Mouse (Mus musculus) midbrain, embryonic 13.5 days (tissue): ENCODE measurements at regions not wholly inside any gene's neighbourhood (a gene's known extent, or its start where the extent isn't known, plus 50 kb on each side); places are given as distances from the start of the nearest gene placed in this dataset.
"Not testable (repeated sequence)": the region's sequence is repeated elsewhere in the genome, so short reads cannot be mapped to it uniquely, and the experiment has no call there.

Experiments used
- ATAC-seq: fragments of 200-750 bp; cut with Nextera tagmentation; 2 replicates; pipeline ENCODE4 v1.8.0; 2017; ENCODE audit warnings: mild to moderate bottlenecking, moderate TSS enrichment, moderate library complexity
- H3K27ac ChIP-seq: fragments of 300-500 bp; sonication (generic); 2 replicates; pipeline ENCODE4 v1.5.1; 2015; ENCODE audit warnings: inconsistent platforms, mild to moderate bottlenecking, moderate library complexity
- H3K27me3 ChIP-seq: fragments of 300-500 bp; sonication (generic); 2 replicates; pipeline ENCODE4 v1.6.1; 2015; ENCODE audit warnings: mild to moderate bottlenecking, inconsistent platforms
- H3K36me3 ChIP-seq: fragments of 300-500 bp; sonication (generic); 2 replicates; pipeline ENCODE4 v1.6.1; 2015; ENCODE audit warnings: mild to moderate bottlenecking, inconsistent platforms
- H3K4me1 ChIP-seq: fragments of 300-500 bp; sonication (generic); replicated peaks from 2 replicates; pipeline ENCODE4 v1.6.1; 2015; ENCODE audit warnings: inconsistent platforms
- H3K4me2 ChIP-seq: fragments of 300-500 bp; sonication (generic); replicated peaks from 2 replicates; pipeline ENCODE4 v1.6.1; 2015; ENCODE audit warnings: moderate library complexity, mild to moderate bottlenecking, inconsistent platforms
- H3K4me3 ChIP-seq: fragments of 300-500 bp; sonication (generic); replicated peaks from 2 replicates; pipeline ENCODE4 v1.5.1; 2015; ENCODE audit warnings: mild to moderate bottlenecking, inconsistent platforms
- H3K9ac ChIP-seq: fragments of 300-500 bp; sonication (generic); replicated peaks from 2 replicates; pipeline ENCODE4 v1.6.1; 2015; ENCODE audit warnings: mild to moderate bottlenecking, inconsistent platforms
- H3K9me3 ChIP-seq: fragments of 300-500 bp; sonication (generic); 2 replicates; pipeline ENCODE4 v1.6.1; 2016; ENCODE audit warnings: mild to moderate bottlenecking, inconsistent platforms
- WGBS: fragments of 180-500 bp; shearing (Covaris S2); methylation state at CpG from one replicate; pipeline ENCODE4 v1.1.7; 2015; 5-methylcytosine and 5-hydroxymethylcytosine counted together

GRCm38 (mm10) chr9:80820066-80820465, 354.8 kb upstream of the Impg1 start:
- WGBS: 84% methylated on average over 3 of the region's 3 CpGs
- H3K9ac ChIP-seq: no peak overlapping the region
- H3K4me1 ChIP-seq: no peaks in the 10 kb centered on the region
- H3K4me3 ChIP-seq: no peak overlapping the region
- H3K36me3 ChIP-seq: no peaks in the 10 kb centered on the region
- no peak overlapping the region for H3K27ac ChIP-seq
- H3K4me2 ChIP-seq: no peak overlapping the region
- H3K27me3 ChIP-seq: no peaks in the 10 kb centered on the region
- H3K9me3 ChIP-seq: no peaks in the 10 kb centered on the region
- no peak for ATAC-seq

GRCm38 (mm10) chr9:80819070-80819469, 353.8 kb upstream of the Impg1 start:
- Histone ChIP-seq H3K27me3 (no peaks in the 10 kb centered on the region), H3K9me3 (no peaks in the 10 kb centered on the region), H3K4me3 (no peak overlapping the region), H3K27ac (no peak overlapping the region), H3K4me1 (no peaks in the 10 kb centered on the region), H3K36me3 (no peaks in the 10 kb centered on the region), H3K4me2 (no peak overlapping the region), H3K9ac (no peak overlapping the region)
- 82% methylated on average over 1 of the region's 1 CpGs for WGBS
- no peak for ATAC-seq

GRCm38 (mm10) chr9:80813921-80814320, 348.6 kb upstream of the Impg1 start:
- WGBS: 95% methylated on average over 6 of the region's 6 CpGs
- H3K4me3 ChIP-seq, H3K27ac ChIP-seq, H3K9me3 ChIP-seq, ATAC-seq, H3K36me3 ChIP-seq, H3K27me3 ChIP-seq, H3K4me1 ChIP-seq, H3K4me2 ChIP-seq, H3K9ac ChIP-seq: not testable (repeated sequence)

- 71% methylated on average over 3 of the region's 3 CpGs for WGBS
- Histone ChIP-seq H3K36me3 (no peaks in the 10 kb centered on the region), H3K9ac (no peak overlapping the region), H3K4me3 (no peak overlapping the region), H3K27me3 (no peaks in the 10 kb centered on the region), H3K9me3 (no peaks in the 10 kb centered on the region), H3K4me1 (no peaks in the 10 kb centered on the region), H3K27ac (no peak overlapping the region), H3K4me2 (no peak overlapping the region)
- peak; percentile 53; the same call in 1 of the 2 replicates for ATAC-seq
Observed at GRCm38 (mm10) chr9:80791523-80791922, 326.2 kb upstream of the Impg1 start.

- 51% methylated on average over 1 of the region's 1 CpGs for WGBS
Observed at GRCm38 (mm10) chr9:80774541-80774940, 309.3 kb upstream of the Impg1 start.

GRCm38 (mm10) chr9:80735806-80736205, 270.5 kb upstream of the Impg1 start:
- H3K9ac ChIP-seq, H3K27me3 ChIP-seq, H3K4me3 ChIP-seq, H3K9me3 ChIP-seq, H3K36me3 ChIP-seq, H3K27ac ChIP-seq, H3K4me2 ChIP-seq, H3K4me1 ChIP-seq, ATAC-seq: not testable (repeated sequence)
- 95% methylated on average over 9 of the region's 9 CpGs for WGBS

More at GRCm38 (mm10) chr9:80774541-80774940, 309.3 kb upstream of the Impg1 start:
- no peak overlapping the region for H3K27ac ChIP-seq
- no peaks in the 10 kb centered on the region for H3K27me3 ChIP-seq
- H3K9ac ChIP-seq: no peak overlapping the region
- H3K4me1 ChIP-seq: no peaks in the 10 kb centered on the region
- no peak for ATAC-seq
- no peak overlapping the region for H3K4me3 ChIP-seq
- no peak overlapping the region for H3K4me2 ChIP-seq
- no peaks in the 10 kb centered on the region for H3K9me3 ChIP-seq
- no peaks in the 10 kb centered on the region for H3K36me3 ChIP-seq

GRCm38 (mm10) chr9:80732971-80733370, 267.7 kb upstream of the Impg1 start:
- no peak overlapping the region for H3K9ac ChIP-seq
- no peak overlapping the region for H3K4me2 ChIP-seq
- no peaks in the 10 kb centered on the region for H3K36me3 ChIP-seq
- no peak overlapping the region for H3K4me3 ChIP-seq
- no peak overlapping the region for H3K27ac ChIP-seq
- H3K4me1 ChIP-seq: no peaks in the 10 kb centered on the region
- ATAC-seq: no peak
- H3K9me3 ChIP-seq: no peaks in the 10 kb centered on the region
- no peaks in the 10 kb centered on the region for H3K27me3 ChIP-seq
- 80% methylated on average over 1 of the region's 1 CpGs for WGBS

- H3K9ac ChIP-seq: no peak overlapping the region
- no peaks in the 10 kb centered on the region for H3K36me3 ChIP-seq
Observed at GRCm38 (mm10) chr9:80723638-80724037, 258.4 kb upstream of the Impg1 start.

GRCm38 (mm10) chr9:80718516-80718915, 253.2 kb upstream of the Impg1 start:
- H3K4me3 ChIP-seq: no peak overlapping the region
- H3K27ac ChIP-seq: no peak overlapping the region
- H3K4me2 ChIP-seq: no peak overlapping the region
- H3K4me1 ChIP-seq: no peaks in the 10 kb centered on the region
- 88% methylated on average over 4 of the region's 4 CpGs for WGBS
- H3K27me3 ChIP-seq: no peaks in the 10 kb centered on the region
- H3K9ac ChIP-seq: no peak overlapping the region
- no peaks in the 10 kb centered on the region for H3K9me3 ChIP-seq
- ATAC-seq: no peak
- H3K36me3 ChIP-seq: no peaks in the 10 kb centered on the region

More at GRCm38 (mm10) chr9:80723638-80724037, 258.4 kb upstream of the Impg1 start:
- ATAC-seq: no peak
- no peaks in the 10 kb centered on the region for H3K4me1 ChIP-seq
- H3K4me2 ChIP-seq: no peak overlapping the region
- no peak overlapping the region for H3K27ac ChIP-seq
- H3K4me3 ChIP-seq: no peak overlapping the region
- H3K27me3 ChIP-seq: no peaks in the 10 kb centered on the region
- H3K9me3 ChIP-seq: no peaks in the 10 kb centered on the region

- Histone ChIP-seq H3K4me3 (no peak overlapping the region), H3K36me3 (no peaks in the 10 kb centered on the region), H3K4me2 (no peak overlapping the region), H3K4me1 (no peaks in the 10 kb centered on the region), H3K9ac (no peak overlapping the region), H3K27ac (no peak overlapping the region), H3K9me3 (no peaks in the 10 kb centered on the region), H3K27me3 (no peaks in the 10 kb centered on the region)
- ATAC-seq: no peak
Observed at GRCm38 (mm10) chr9:80709781-80710180, 244.5 kb upstream of the Impg1 start.

- H3K9me3 ChIP-seq: no peaks in the 10 kb centered on the region
- H3K4me2 ChIP-seq: no peak overlapping the region
- WGBS: 88% methylated on average over 2 of the region's 2 CpGs
- no peak overlapping the region for H3K27ac ChIP-seq
- no peaks in the 10 kb centered on the region for H3K36me3 ChIP-seq
- ATAC-seq: no peak
- no peaks in the 10 kb centered on the region for H3K4me1 ChIP-seq
- H3K4me3 ChIP-seq: no peak overlapping the region
- no peaks in the 10 kb centered on the region for H3K27me3 ChIP-seq
- no peak overlapping the region for H3K9ac ChIP-seq
Observed at GRCm38 (mm10) chr9:80705264-80705663, 240.0 kb upstream of the Impg1 start.

GRCm38 (mm10) chr9:80697171-80697570, 231.9 kb upstream of the Impg1 start:
- Histone ChIP-seq H3K4me2 (no peak overlapping the region), H3K9ac (no peak overlapping the region), H3K4me1 (no peaks in the 10 kb centered on the region), H3K36me3 (no peaks in the 10 kb centered on the region), H3K9me3 (no peaks in the 10 kb centered on the region), H3K4me3 (no peak overlapping the region), H3K27ac (no peak overlapping the region), H3K27me3 (no peaks in the 10 kb centered on the region)
- 87% methylated on average over 2 of the region's 2 CpGs for WGBS
- ATAC-seq: no peak

GRCm38 (mm10) chr9:80688481-80689086, 223.3 kb upstream of the Impg1 start:
- Histone ChIP-seq H3K4me1 (0 out of 2 replicates have a peak, but pooled peaks cover 2% of the 10 kb centered on the region), H3K4me2 (no peak overlapping the region), H3K27ac (no peak overlapping the region), H3K9ac (no peak overlapping the region), H3K36me3 (no peaks in the 10 kb centered on the region), H3K4me3 (no peak overlapping the region), H3K27me3 (no peaks in the 10 kb centered on the region), H3K9me3 (no peaks in the 10 kb centered on the region)
- ATAC-seq: no peak
- WGBS: 69% methylated on average over 9 of the region's 9 CpGs
